Comparison of ENCODE assay signal across 8 mouse cellular contexts in genomic region chr6:53067446-53067988, GRCm38 (mm10). TPM values are rescaled to one million over a fixed set of nuclear protein-coding genes. Genes with fewer than 3 reads are reported as not detected.
DNase-seq lines count a peak whose midpoint lies in the region; ATAC-seq and TF ChIP-seq lines count a peak whose summit lies in the region.

No protein-coding gene starts in this region.

- peaks cover 26% of the 10 kb centered on the region for H3K4me1 ChIP-seq in forebrain, embryonic 15.5 days
- H3K4me1 ChIP-seq in kidney, embryonic 15.5 days, result peaks cover 9% of the 10 kb centered on the region
- H3K4me1 ChIP-seq in lung, adult 2 months (ENCODE audit: control insufficient read depth, insufficient read depth, low read length), result peaks cover 3% of the 10 kb centered on the region; the same call in 1 of the 2 replicates

- peak overlapping the region; percentile 87 for H3K4me2 ChIP-seq in forebrain, embryonic 15.5 days (replicated peaks)
- peak overlapping the region; percentile 97 for H3K4me2 ChIP-seq in kidney, embryonic 15.5 days

- ATAC-seq in forebrain, embryonic 15.5 days (replicated peaks), result peak; percentile 12; the same call in 1 of the 2 replicates
- ATAC-seq in kidney, embryonic 15.5 days (replicated peaks; ENCODE audit: low FRiP score), result peak; percentile 62; the same call in 1 of the 2 replicates

- DNase-seq in layer of hippocampus, adult 2 months (ENCODE audit: low spot score in 2 of 2), result no peak
- DNase-seq in layer of hippocampus, adult 9-11 months, result no peak
- peak; percentile 6 for DNase-seq in brain, embryonic 18.5 days (ENCODE audit: low read depth, low spot score)
- DNase-seq in lung, adult 2 months, result peak; percentile 27
- DNase-seq in retina, postnatal 1 day, result peak; percentile 50
- DNase-seq in MN1 (ENCODE audit: low spot score), result no peak

- no peaks in the 10 kb centered on the region for H3K9me3 ChIP-seq in forebrain, embryonic 15.5 days
- H3K9me3 ChIP-seq in kidney, embryonic 15.5 days (replicated peaks), result no peaks in the 10 kb centered on the region

- no peaks in the 10 kb centered on the region for H3K36me3 ChIP-seq in forebrain, embryonic 15.5 days
- no peaks in the 10 kb centered on the region for H3K36me3 ChIP-seq in kidney, embryonic 15.5 days

- peak overlapping the region; percentile 78 for H3K9ac ChIP-seq in forebrain, embryonic 15.5 days (replicated peaks)
- H3K9ac ChIP-seq in kidney, embryonic 15.5 days, result peak overlapping the region; percentile 66

- H3K4me3 ChIP-seq in layer of hippocampus, adult 2 months, result peak overlapping the region; percentile 69
- H3K4me3 ChIP-seq in forebrain, embryonic 15.5 days, result peak overlapping the region; percentile 91
- peak overlapping the region; percentile 78 for H3K4me3 ChIP-seq in kidney, embryonic 15.5 days (replicated peaks)
- H3K4me3 ChIP-seq in lung, adult 2 months (replicated peaks; ENCODE audit: extremely low read depth, low read depth, low read length), result peak overlapping the region; percentile 79

- 2% methylated on average over 32 of the region's 41 CpGs for WGBS in forebrain, embryonic 15.5 days
- 5% methylated on average over 28 of the region's 41 CpGs for WGBS in kidney, embryonic 15.5 days
- WGBS in lung, adult 2 months, result 10% methylated on average over 41 of the region's 41 CpGs

- no peak for TF ChIP-seq CTCF in layer of hippocampus, adult 2 months (conservative IDR thresholded peaks at IDR 0.05)
- no peak for TF ChIP-seq CTCF in lung, adult 2 months (IDR thresholded peaks at IDR 0.05; ENCODE audit: insufficient read depth, low read length)

- peak overlapping the region; percentile 73 for H3K27ac ChIP-seq in layer of hippocampus, adult 2 months
- peak overlapping the region; percentile 80 for H3K27ac ChIP-seq in forebrain, embryonic 15.5 days (replicated peaks)
- H3K27ac ChIP-seq in kidney, embryonic 15.5 days, result no peak overlapping the region

- no peak for TF ChIP-seq POLR2A in lung, adult 2 months (IDR thresholded peaks at IDR 0.05; ENCODE audit: borderline replicate concordance, extremely low read depth, low read depth, low read length)

- no peaks in the 10 kb centered on the region for H3K27me3 ChIP-seq in forebrain, embryonic 15.5 days
- H3K27me3 ChIP-seq in kidney, embryonic 15.5 days, result peaks cover 50% of the 10 kb centered on the region

RNA-seq across cellular contexts. Expression of gene Jazf1, which starts 0.9 kb away (rescaled TPM):
- 10 to 100 TPM; 30.4 to 32.8 TPM for total RNA-seq in layer of hippocampus, adult 2 months (2021)
- 28.6 and 33.3 TPM in 2 replicates for polyA plus RNA-seq in forebrain, embryonic 15.5 days (2015; fragmentation: Nextera tagmentation; extraction: Ambion mirVana)
- polyA plus RNA-seq in kidney, embryonic 15.5 days (2015; fragmentation: Nextera tagmentation; extraction: Ambion mirVana), result 3.3 and 3.9 TPM in 2 replicates
- polyA plus RNA-seq in lung, adult 2 months (2012; rRNA removed), result 1.3 and 1.4 TPM in 2 replicates

Comparison
In these comparisons a context has a peak if more than half of its experiments do, and no peak if none do; other contexts are left out.
1. DNase-seq: peak in brain, embryonic 18.5 days (single experiment), lung, adult 2 months (single experiment) and retina, postnatal 1 day (single experiment); none in layer of hippocampus, adult 2 months (0 of 2), layer of hippocampus, adult 9-11 months (single experiment) and MN1 (single experiment).
2. Peak in every context shown above with its lines, with median percentiles within 50 percentile points of each other: H3K4me3 ChIP-seq.